Mouse (Mus musculus): ENCODE data around the gene Tmem202.

Gene Tmem202

DNA sequence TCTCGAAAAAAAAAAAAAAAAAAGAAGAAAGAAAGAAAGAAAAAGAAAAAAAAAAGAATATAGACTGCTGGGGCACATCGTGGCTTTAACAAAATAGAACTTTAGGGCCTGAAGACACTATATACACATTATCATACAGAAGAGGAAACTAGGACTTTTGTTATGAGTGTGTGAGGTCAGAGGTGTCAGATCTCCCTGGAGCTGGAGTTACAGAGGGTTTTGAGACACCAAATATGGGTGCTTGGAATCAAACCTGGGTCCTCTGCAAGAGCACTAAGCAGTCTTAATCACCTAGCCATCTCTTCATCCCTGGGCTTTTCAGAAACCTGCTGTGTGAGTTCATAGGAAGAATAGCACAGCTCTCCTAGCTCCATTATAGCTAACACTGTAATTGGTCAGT lies 6.2 kb downstream of the Tmem202 start:
- DNase-seq (ENCODE audit: low spot score in 2 of 2): no peak

GRCm38 (mm10) chr9:59531645-59532044 lies 8.0 kb downstream of the Tmem202 start:
- DNase-seq (ENCODE audit: low spot score in 2 of 2): no peak

DNA sequence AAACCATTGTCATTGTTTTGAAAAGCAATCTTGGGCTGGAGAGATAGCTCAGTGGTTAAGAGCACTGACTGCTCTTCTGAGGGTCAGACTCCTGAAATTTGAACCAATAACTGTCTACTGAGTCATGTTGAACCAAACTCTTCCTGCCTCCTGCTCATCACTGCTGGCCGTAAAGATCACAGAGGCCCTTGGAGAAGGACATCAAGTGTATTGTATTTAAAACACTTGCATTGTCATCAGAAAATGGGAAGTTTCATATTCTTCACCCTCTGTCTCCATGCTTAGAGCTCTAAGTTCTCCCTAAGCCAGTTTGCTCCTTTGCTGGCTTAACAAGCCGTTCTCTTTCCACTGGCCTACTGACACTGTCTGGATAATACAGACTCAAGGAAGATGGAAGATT lies 11.4 kb downstream of the Tmem202 start:
- no peak for DNase-seq (ENCODE audit: low spot score in 2 of 2)

GRCm38 (mm10) chr9:59527580-59527979 lies 12.1 kb downstream of the Tmem202 start:
- DNase-seq (ENCODE audit: low spot score in 2 of 2): no peak

DNA sequence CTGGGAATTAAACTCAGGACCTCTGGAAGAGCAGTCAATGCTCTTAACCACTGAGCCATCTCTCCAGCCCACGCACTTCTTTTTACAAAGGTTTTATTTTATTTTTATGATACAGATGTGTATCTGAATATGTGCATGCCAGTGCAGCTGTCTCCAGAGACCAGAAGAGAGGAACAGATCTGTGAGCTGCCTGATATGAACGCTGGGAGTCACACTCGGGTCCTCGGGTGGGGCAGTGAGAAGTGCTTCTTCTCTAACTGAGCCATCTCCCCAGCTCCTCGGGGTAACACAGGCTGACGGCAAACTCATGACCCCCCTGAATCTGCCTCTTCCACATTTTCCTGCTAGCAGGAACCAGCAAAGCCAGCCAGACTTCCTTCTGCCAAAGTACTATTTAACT lies 12.9 kb downstream of the Tmem202 start:
- DNase-seq (ENCODE audit: low spot score in 2 of 2): no peak

- no peak for DNase-seq (ENCODE audit: low spot score in 2 of 2)
Observed at GRCm38 (mm10) chr9:59522906-59523305, 16.7 kb downstream of the Tmem202 start.

GRCm38 (mm10) chr9:59519396-59519795 lies 20.3 kb downstream of the Tmem202 start:
- DNase-seq (ENCODE audit: low spot score in 2 of 2): no peak

- DNase-seq (ENCODE audit: low spot score in 2 of 2): peak in 1 of 2 experiments; percentile 63
Observed at GRCm38 (mm10) chr9:59518976-59519375, 20.7 kb downstream of the Tmem202 start.

DNA sequence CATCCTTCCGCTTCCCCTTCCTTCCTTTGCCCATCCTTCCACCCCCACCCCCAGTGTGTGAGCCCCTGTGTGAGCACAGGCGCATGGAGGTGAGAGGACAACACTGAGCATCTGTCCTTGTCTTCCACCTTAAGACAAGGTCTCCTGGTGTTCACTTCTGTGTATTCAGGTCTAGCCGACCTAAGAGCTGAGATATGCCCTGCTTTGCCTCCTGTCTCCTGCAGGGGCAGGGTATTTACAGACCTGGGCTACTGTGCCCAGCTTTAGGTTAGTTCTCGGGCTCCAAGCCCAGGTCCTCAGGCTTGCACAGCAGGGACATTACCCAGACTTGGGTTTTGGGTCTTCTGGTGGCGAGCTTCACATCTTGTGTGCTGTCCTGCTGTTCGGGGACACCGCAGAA lies 22.5 kb downstream of the Tmem202 start:
- no peak for DNase-seq (ENCODE audit: low spot score in 2 of 2)

DNA sequence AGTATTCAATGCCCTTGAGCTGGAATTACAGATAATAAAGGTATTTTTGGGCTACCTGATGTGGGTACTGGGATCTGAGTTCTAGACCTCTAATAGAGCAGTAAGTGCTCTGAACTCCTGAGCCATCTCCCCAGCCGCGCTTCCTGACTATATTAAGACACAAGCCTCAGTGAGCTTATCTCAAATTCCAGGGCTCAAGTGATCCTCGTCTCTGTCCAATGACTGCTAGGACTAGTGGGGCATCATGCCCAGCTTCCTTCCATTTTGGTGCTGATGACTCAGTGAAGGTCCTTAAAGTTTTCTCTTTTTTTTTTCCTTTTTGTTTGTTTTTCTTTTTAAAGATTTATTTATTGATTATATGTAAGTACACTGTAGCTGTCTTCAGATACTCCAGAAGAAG lies 24.6 kb downstream of the Tmem202 start:
- DNase-seq (ENCODE audit: low spot score in 2 of 2): no peak

GRCm38 (mm10) chr9:59512381-59512780 lies 27.3 kb downstream of the Tmem202 start:
- no peak for DNase-seq (ENCODE audit: low spot score in 2 of 2)

DNA sequence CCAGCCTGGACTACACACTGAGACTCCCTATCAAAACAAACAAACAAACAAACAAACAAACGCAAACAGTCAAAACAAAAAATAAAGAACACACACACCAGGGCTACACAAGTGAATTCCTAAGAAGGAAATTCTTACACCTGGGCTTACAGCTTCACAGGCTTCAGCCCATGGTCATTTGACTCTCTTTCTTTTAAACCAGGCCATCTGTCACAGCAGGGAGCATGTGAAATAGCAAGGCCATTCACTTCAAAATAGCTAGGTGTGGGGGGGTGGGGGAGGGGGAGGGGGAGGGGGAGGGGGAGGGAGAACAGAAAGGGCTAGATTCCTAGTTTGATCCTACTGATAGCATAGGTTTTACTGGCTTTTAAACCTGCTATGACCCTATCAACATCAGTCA lies 31.5 kb downstream of the Tmem202 start:
- DNase-seq (ENCODE audit: low spot score in 2 of 2): no peak

- no peak for DNase-seq (ENCODE audit: low spot score in 2 of 2)
Observed at GRCm38 (mm10) chr9:59487331-59487730, 52.3 kb downstream of the Tmem202 start.

DNA sequence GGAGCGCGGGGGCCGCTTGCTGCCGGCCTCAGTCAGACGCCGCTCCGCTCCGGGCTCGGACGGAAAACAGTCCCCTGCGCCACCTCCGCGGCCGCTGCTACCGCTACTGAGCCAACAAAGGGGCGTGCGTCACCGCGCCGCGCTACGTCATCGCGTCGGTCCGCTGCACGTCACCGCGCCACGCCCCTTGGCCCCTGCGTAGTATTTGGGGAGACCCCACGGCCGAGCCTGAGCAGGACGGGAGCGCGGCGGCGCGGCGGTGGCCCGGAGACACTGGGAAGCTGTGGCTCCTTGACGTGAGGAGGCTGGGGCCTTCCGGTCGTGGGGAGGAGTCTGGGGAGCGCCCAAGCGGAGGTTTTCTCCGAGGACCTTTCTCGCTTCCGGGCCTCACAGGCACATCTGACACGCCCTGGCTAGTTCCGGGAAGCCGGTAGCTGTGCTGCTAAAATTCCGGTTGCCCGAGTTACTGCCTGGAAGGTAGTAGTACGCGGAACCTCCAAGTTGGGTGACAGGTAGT lies 53.0 kb downstream of the Tmem202 start, which contains the start of gene Arih1:
Arih1 (minus strand) TSS at position 70 of the 517 bp plus-strand sequence.
- peak; percentile 98 to 99 for DNase-seq (ENCODE audit: low spot score in 2 of 2)

GRCm38 (mm10) chr9:59486076-59486518 lies 53.5 kb downstream of the Tmem202 start:
- peak in 1 of 2 experiments; percentile 60 for DNase-seq (ENCODE audit: low spot score in 2 of 2)

GRCm38 (mm10) chr9:59485511-59486075 lies 54.1 kb downstream of the Tmem202 start:
- peak; percentile 65 to 67 for DNase-seq (ENCODE audit: low spot score in 2 of 2)

GRCm38 (mm10) chr9:59484760-59485159 lies 54.9 kb downstream of the Tmem202 start:
- no peak for DNase-seq (ENCODE audit: low spot score in 2 of 2)

DNA sequence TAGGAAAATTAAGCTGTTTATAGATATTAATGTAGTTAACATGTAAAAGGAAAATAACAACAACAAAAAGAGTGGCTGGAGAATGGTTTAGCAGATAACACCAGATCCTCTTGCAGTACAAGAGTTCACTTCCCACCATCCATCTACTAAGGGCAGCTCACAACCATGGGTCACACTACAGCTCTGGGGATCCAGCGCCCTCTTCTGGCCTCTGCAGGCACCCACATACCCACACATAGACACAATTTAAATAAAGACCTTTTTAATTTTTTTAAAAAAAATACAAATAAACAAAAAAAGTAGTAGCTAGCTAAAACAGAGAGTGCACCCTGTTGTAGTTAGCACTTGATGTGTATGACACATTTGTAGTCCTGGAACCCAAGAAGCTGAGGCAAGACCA lies 57.2 kb downstream of the Tmem202 start:
- no peak for DNase-seq (ENCODE audit: low spot score in 2 of 2)

- DNase-seq (ENCODE audit: low spot score in 2 of 2): no peak
Observed at GRCm38 (mm10) chr9:59476617-59477016, 63.0 kb downstream of the Tmem202 start.

GRCm38 (mm10) chr9:59474838-59475237 lies 64.8 kb downstream of the Tmem202 start:
- no peak for DNase-seq (ENCODE audit: low spot score in 2 of 2)

- no peak for DNase-seq (ENCODE audit: low spot score in 2 of 2)
Observed at GRCm38 (mm10) chr9:59473171-59473570, 66.5 kb downstream of the Tmem202 start.

DNA sequence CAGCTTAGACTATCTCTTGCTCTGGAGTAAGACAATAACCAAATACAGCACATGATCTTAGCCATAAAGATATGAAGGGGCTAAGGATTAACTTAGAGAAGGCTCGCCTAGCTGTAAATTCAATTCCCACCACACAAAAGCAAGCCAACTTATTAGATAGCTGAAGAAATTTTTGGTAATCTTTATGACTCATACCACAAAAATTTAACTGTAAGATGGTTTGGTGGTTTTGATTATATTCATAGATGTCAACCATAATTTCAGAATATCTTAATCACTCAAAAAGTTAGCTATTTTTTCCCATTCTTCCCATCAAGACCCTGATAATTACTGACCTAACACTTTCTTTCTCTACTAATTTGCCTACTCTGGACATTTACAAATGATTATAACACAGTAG lies 70.2 kb downstream of the Tmem202 start:
- no peak for DNase-seq (ENCODE audit: low spot score in 2 of 2)
